8 mouse cellular contexts compared by ENCODE assay signal in genomic region chr12:107998746-107999145, GRCm38 (mm10). TPM values are rescaled to one million over a fixed set of nuclear protein-coding genes. Genes with fewer than 3 reads are reported as not detected.
DNase-seq lines count a peak whose midpoint lies in the region; ATAC-seq and TF ChIP-seq lines count a peak whose summit lies in the region.

No protein-coding gene starts in this region.

- H3K27me3 ChIP-seq in embryonic facial prominence, embryonic 15.5 days: no peaks in the 10 kb centered on the region
- H3K27me3 ChIP-seq in heart, postnatal 0 days (ENCODE audit: control insufficient read depth, insufficient read depth, low read length): peaks cover 57% of the 10 kb centered on the region
- H3K27me3 ChIP-seq in liver, embryonic 14.5 days (ENCODE audit: control insufficient read depth, insufficient read depth, low read length): peaks cover 49% of the 10 kb centered on the region
- no peaks in the 10 kb centered on the region for H3K27me3 ChIP-seq in neural tube, embryonic 14.5 days (ENCODE audit: control insufficient read depth, insufficient read depth, low read length)
- H3K27me3 ChIP-seq in testis, adult 2 months (ENCODE audit: control insufficient read depth, insufficient read depth, low read length): no peaks in the 10 kb centered on the region; the same call in 1 of the 2 replicates

- no peak for TF ChIP-seq POLR2A in testis, adult 2 months (IDR thresholded peaks at IDR 0.05; ENCODE audit: control insufficient read depth, low read depth, low read length)

- ATAC-seq in embryonic facial prominence, embryonic 15.5 days (ENCODE audit: insufficient number of reproducible peaks, low FRiP score, low TSS enrichment, low read depth): no peak
- no peak for ATAC-seq in heart, postnatal 0 days (ENCODE audit: insufficient read depth, low read depth)
- no peak for ATAC-seq in liver, embryonic 14.5 days (ENCODE audit: insufficient read depth)
- ATAC-seq in neural tube, embryonic 14.5 days (ENCODE audit: low read depth): peak; percentile 45; the same call in 1 of the 2 replicates

- H3K4me3 ChIP-seq in embryonic facial prominence, embryonic 15.5 days (replicated peaks): peak overlapping the region; percentile 84
- peak overlapping the region; percentile 9; the same call in 1 of the 2 replicates for H3K4me3 ChIP-seq in heart, postnatal 0 days (ENCODE audit: low read depth, low read length)
- H3K4me3 ChIP-seq in liver, embryonic 14.5 days (ENCODE audit: insufficient read depth in 1 of 2, low read depth in 2 of 2, low read length in 2 of 2): no peak overlapping the region
- peak overlapping the region; percentile 81 for H3K4me3 ChIP-seq in neural tube, embryonic 14.5 days (ENCODE audit: low read depth, low read length)
- H3K4me3 ChIP-seq in testis, adult 2 months (ENCODE audit: control insufficient read depth, low read depth, low read length): peak overlapping the region; percentile 42

- under 1% methylated on average over 20 of the region's 20 CpGs for WGBS in embryonic facial prominence, embryonic 15.5 days
- 1% methylated on average over 20 of the region's 20 CpGs for WGBS in heart, postnatal 0 days
- 2% methylated on average over 20 of the region's 20 CpGs for WGBS in liver, embryonic 14.5 days (ENCODE audit: insufficient replicate concordance)
- 2% methylated on average over 20 of the region's 20 CpGs for WGBS in neural tube, embryonic 14.5 days

- peak; percentile 99 for TF ChIP-seq CTCF in heart, postnatal 0 days (IDR thresholded peaks at IDR 0.05; ENCODE audit: low read depth)
- TF ChIP-seq CTCF in liver, embryonic 14.5 days (IDR thresholded peaks at IDR 0.05; ENCODE audit: low read depth): peak; percentile 91
- peak; percentile 99 for TF ChIP-seq CTCF in testis, adult 2 months (IDR thresholded peaks at IDR 0.05; ENCODE audit: control insufficient read depth, insufficient read depth, insufficient replicate concordance, low read depth, low read length)

- H3K9me3 ChIP-seq in embryonic facial prominence, embryonic 15.5 days (replicated peaks): no peaks in the 10 kb centered on the region
- H3K9me3 ChIP-seq in heart, postnatal 0 days (replicated peaks; ENCODE audit: control insufficient read depth, low read length): no peaks in the 10 kb centered on the region
- H3K9me3 ChIP-seq in liver, embryonic 14.5 days (ENCODE audit: control insufficient read depth, low read length): no peaks in the 10 kb centered on the region
- H3K9me3 ChIP-seq in neural tube, embryonic 14.5 days (ENCODE audit: control insufficient read depth, low read length): no peaks in the 10 kb centered on the region

- DNase-seq in 3T3-L1 (ENCODE audit: low read depth, low spot score): peak; percentile 62
- peak; percentile 87 to 89 for DNase-seq in adrenal gland, postnatal 36 days
- DNase-seq in heart, postnatal 0 days (ENCODE audit: low spot score): peak; percentile 74
- peak; percentile 84 for DNase-seq in kidney, postnatal 14 days
- DNase-seq in liver, embryonic 14.5 days (ENCODE audit: low read depth in 3 of 3, low spot score in 3 of 3): no peak

- peaks cover 65% of the 10 kb centered on the region for H3K4me1 ChIP-seq in embryonic facial prominence, embryonic 15.5 days
- H3K4me1 ChIP-seq in heart, postnatal 0 days (ENCODE audit: control insufficient read depth, insufficient read depth): no peaks in the 10 kb centered on the region
- no peaks in the 10 kb centered on the region for H3K4me1 ChIP-seq in liver, embryonic 14.5 days (replicated peaks; ENCODE audit: control insufficient read depth in 2 of 2, insufficient read depth in 2 of 2, low read length in 1 of 2)
- H3K4me1 ChIP-seq in neural tube, embryonic 14.5 days (ENCODE audit: control insufficient read depth, insufficient read depth, low read length): peaks cover 30% of the 10 kb centered on the region
- H3K4me1 ChIP-seq in testis, adult 2 months (ENCODE audit: control insufficient read depth, insufficient read depth, low read length): peaks cover 13% of the 10 kb centered on the region

- TF ChIP-seq EP300 in heart, postnatal 0 days (IDR thresholded peaks at IDR 0.05; ENCODE audit: low read depth): no peak
- TF ChIP-seq EP300 in liver, embryonic 14.5 days (IDR thresholded peaks at IDR 0.05; ENCODE audit: low read depth): no peak

- peak overlapping the region; percentile 70 for H3K27ac ChIP-seq in embryonic facial prominence, embryonic 15.5 days (replicated peaks)
- no peak overlapping the region for H3K27ac ChIP-seq in heart, postnatal 0 days (ENCODE audit: low read depth)
- no peak overlapping the region for H3K27ac ChIP-seq in liver, embryonic 14.5 days
- peak overlapping the region; percentile 2; the same call in 1 of the 2 replicates for H3K27ac ChIP-seq in neural tube, embryonic 14.5 days (ENCODE audit: low read depth, low read length)
- no peak overlapping the region for H3K27ac ChIP-seq in testis, adult 2 months (ENCODE audit: control insufficient read depth, insufficient read depth, low read depth, low read length)

- peak overlapping the region; percentile 92 for H3K4me2 ChIP-seq in embryonic facial prominence, embryonic 15.5 days (replicated peaks)
- H3K4me2 ChIP-seq in heart, postnatal 0 days (ENCODE audit: low read depth, low read length): peak overlapping the region; percentile 30; the same call in 1 of the 2 replicates
- H3K4me2 ChIP-seq in liver, embryonic 14.5 days (ENCODE audit: low read depth): no peak overlapping the region
- H3K4me2 ChIP-seq in neural tube, embryonic 14.5 days (ENCODE audit: low read depth, low read length): peak overlapping the region; percentile 81

- H3K36me3 ChIP-seq in embryonic facial prominence, embryonic 15.5 days: no peaks in the 10 kb centered on the region
- H3K36me3 ChIP-seq in heart, postnatal 0 days (replicated peaks; ENCODE audit: control insufficient read depth, insufficient read depth, low read length): no peaks in the 10 kb centered on the region
- H3K36me3 ChIP-seq in liver, embryonic 14.5 days (replicated peaks; ENCODE audit: control insufficient read depth, insufficient read depth, low read depth): no peaks in the 10 kb centered on the region
- no peaks in the 10 kb centered on the region for H3K36me3 ChIP-seq in neural tube, embryonic 14.5 days (ENCODE audit: control insufficient read depth, insufficient read depth, low read length)
- no peaks in the 10 kb centered on the region for H3K36me3 ChIP-seq in testis, adult 2 months (ENCODE audit: control insufficient read depth, insufficient read depth, low read length)

- H3K9ac ChIP-seq in embryonic facial prominence, embryonic 15.5 days: no peak overlapping the region
- H3K9ac ChIP-seq in heart, postnatal 0 days (replicated peaks; ENCODE audit: low read depth, low read length): no peak overlapping the region
- H3K9ac ChIP-seq in liver, embryonic 14.5 days (replicated peaks): no peak overlapping the region
- H3K9ac ChIP-seq in neural tube, embryonic 14.5 days (replicated peaks; ENCODE audit: low read depth, low read length): peak overlapping the region; percentile 18; the same call in 1 of the 2 replicates

RNA-seq across cellular contexts. Expression of gene Bcl11b, which starts 4.7 kb away (rescaled TPM):
- total RNA-seq in adrenal gland, postnatal 36 days (2021): under 1 TPM; 0.07 to 0.50 TPM
- polyA plus RNA-seq in embryonic facial prominence, embryonic 15.5 days (2015; fragmentation: Nextera tagmentation; extraction: Ambion mirVana): 27.0 and 28.8 TPM in 2 replicates
- total RNA-seq in heart, postnatal 0 days (2014; rRNA removed; ENCODE audit: low replicate concordance): 2.7 and 7.3 TPM in 2 replicates
- polyA plus RNA-seq in heart, postnatal 0 days (2015; fragmentation: Nextera tagmentation; extraction: Ambion mirVana): 2.1 and 2.2 TPM in 2 replicates
- 0.02 and 0.06 TPM in 2 replicates for polyA plus RNA-seq in liver, embryonic 14.5 days (2012; rRNA removed)
- 0.06 TPM in 1 of 2 replicates, not detected in the other for polyA plus RNA-seq in liver, embryonic 14.5 days (2014; fragmentation: Nextera tagmentation; extraction: Ambion mirVana)
- 38.0 and 38.2 TPM in 2 replicates for polyA plus RNA-seq in neural tube, embryonic 14.5 days (2014; fragmentation: Nextera tagmentation; extraction: Ambion mirVana)
- polyA plus RNA-seq in testis, adult 2 months (2012; rRNA removed): 0.11 and 0.17 TPM in 2 replicates

Comparison
In these comparisons a context has a peak if more than half of its experiments do, and no peak if none do; other contexts are left out.
1. DNase-seq: peak in 3T3-L1 (single experiment), adrenal gland, postnatal 36 days (2 of 2), heart, postnatal 0 days (single experiment) and kidney, postnatal 14 days (single experiment); none in liver, embryonic 14.5 days (0 of 3).
2. H3K27ac ChIP-seq: peak in embryonic facial prominence, embryonic 15.5 days (single experiment) and neural tube, embryonic 14.5 days (single experiment); none in heart, postnatal 0 days (single experiment), liver, embryonic 14.5 days (single experiment) and testis, adult 2 months (single experiment).
3. H3K4me3 ChIP-seq: peak in embryonic facial prominence, embryonic 15.5 days (single experiment), heart, postnatal 0 days (single experiment), neural tube, embryonic 14.5 days (single experiment) and testis, adult 2 months (single experiment); none in liver, embryonic 14.5 days (0 of 2).
4. Peak in every context shown above with its lines, with median percentiles within 50 percentile points of each other: CTCF ChIP-seq.